Mouse (Mus musculus) embryo, embryonic 11 days (tissue): ENCODE data around the gene Themis2.
"Not testable (repeated sequence)": the region's sequence is repeated elsewhere in the genome, so short reads cannot be mapped to it uniquely, and the experiment has no call there.

Experiments
- DNase-seq: peaks from one replicate; pipeline ENCODE4 v3.0.0-alpha.2; 2015

Gene Themis2

DNA sequence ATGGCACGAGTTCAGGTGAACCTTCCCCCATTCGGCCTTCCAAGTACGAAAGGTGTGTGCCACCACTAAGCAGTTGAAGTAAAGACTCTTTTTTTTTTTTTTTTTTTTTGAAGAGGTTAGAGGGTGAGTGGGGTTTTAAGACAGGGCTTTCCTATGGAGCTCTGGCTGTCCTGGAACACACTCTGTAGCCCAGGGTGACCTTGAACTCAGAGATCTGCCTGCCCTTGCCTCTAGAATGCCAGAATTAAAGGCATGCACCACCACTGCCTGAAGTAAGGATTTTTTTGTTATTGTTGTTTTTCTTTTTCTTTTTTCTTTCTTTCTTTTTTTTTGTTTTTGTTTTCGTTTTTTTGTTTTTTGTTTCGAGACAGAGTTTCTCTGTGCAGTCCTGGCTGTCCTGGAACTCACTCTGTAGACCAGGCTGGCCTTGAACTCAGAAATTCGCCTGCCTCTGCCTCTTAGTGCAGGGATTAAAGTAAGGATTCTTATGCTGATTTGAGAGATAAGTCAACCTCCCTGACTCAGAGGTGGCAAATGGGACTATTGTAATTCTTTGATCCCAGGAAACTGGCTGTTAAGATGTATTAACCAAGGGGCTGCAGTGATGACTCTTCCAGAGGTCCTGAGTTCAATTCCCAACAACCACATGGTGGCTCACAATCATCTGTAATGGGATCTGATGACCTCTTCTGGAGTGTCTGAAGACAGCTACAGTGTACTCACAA lies 46.8 kb downstream of the Themis2 start:
- DNase-seq = no peak

DNA sequence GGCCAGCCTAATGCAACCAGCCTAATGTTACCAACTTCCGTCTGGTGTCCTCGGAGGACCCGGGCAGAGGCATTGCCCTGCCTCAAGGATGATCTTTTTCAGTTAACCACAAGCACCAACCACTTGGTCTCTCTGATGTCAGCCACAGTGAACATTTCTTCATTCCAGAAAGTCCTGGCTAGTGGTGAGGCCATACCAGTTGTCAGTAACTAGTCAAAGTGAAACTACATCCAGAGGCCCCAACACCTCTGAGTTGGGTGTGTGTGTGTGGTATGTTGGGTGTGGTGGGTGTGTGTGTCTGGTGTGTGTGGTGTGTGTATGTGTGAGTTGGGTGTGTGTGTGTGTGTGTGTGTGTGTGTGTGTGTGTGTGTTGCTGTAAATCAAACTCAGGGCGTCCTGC lies 47.4 kb downstream of the Themis2 start:
- no peak for DNase-seq

DNA sequence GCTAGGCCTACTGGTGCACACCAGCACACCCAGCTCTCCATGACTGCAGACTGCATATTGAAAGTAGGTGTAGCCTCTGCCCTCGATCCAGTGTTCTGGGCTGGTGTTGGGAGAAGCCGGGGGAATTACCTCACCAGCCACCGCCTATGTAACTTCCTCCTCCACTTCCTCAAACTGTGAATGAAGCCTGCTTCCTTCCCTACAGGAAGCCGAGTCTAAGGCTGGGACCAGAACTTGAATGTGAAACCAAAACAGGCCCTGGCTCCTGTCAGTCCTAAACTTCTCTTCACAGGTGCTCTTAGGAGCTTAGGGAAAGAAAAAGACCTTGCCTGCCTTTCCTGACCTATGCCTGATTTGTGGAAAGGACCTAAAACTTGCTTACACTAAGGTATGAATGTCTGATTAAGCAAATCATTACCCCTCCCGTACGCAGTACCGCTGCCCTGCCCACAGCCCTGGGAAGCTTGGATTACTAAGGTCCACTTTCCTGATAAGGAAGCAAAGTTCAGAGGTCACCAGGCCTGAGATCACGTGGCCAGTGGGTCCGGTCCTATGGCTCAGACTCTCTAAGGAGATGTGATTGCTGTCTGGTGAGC lies 48.4 kb downstream of the Themis2 start:
- no peak for DNase-seq

DNA sequence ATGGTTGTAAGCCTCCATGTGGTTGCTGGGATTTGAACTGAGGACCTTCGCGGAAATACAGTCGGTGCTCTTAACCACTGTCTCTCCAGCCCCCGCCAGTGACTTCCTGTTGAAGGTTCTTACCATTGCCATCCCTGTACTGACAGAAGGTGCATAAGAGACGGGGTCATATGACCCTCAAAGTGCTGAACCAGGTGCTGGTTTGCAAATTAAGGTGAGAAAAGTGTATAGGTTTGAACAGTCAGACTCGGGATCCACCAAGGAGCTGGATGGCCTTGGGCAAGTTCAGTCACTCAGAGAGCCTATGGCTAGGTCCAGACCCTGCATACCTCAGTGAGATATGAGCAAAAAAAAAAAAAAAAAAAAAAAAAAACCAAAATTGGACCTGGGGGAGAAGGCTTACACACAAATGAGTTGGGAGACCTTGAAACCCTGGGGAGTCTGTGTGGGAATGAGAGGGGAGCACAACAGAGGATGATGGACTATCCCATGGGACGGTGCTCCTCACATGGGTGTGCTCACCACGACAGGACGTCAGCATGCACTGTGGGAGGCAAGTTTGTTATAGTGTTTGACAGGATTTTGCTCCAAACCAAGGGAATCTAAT lies 49.2 kb downstream of the Themis2 start:
- no peak for DNase-seq

DNA sequence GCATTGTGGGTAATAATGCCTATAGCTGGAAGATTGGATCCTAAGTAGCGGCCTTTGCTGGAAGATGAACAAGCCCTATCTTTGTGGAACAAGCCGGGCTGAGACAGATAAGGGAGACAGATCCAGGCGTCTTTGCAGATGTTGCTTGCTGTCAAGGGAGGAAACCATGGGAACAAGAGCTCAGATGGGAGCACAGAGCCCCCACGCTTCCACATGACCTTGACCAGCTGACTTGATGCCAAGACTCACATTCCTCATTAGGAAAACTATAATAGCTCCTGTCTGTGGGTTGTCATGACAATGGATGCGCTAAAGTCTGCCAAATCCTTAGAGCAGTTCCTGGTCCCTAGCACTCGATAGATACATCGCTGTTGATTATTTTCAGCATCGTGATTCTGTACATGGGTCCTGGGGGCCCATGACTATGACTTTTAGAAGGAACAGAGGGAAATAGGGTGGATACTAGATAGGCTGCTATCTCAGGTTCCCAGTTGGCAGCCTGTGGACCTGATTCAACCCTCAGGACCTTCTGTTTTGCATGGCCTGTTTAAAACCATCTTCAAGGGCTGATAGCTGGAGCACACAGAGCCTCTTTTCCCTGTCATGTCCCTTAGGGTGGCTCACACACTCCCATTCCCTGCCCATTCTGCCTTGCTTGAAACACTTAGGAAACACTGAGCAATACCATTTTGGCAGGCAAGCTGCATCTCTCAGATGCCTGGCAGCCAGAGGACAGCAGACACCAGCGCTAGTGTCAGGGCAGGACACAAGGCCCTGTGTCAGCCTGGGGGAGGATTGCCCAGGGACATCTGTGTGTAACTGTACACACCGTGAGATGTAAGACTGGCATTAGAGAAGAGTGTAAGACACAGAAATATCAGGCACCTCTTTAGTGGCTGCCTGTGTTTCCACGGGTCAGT lies 51.9 kb downstream of the Themis2 start:
- DNase-seq = no peak

DNA sequence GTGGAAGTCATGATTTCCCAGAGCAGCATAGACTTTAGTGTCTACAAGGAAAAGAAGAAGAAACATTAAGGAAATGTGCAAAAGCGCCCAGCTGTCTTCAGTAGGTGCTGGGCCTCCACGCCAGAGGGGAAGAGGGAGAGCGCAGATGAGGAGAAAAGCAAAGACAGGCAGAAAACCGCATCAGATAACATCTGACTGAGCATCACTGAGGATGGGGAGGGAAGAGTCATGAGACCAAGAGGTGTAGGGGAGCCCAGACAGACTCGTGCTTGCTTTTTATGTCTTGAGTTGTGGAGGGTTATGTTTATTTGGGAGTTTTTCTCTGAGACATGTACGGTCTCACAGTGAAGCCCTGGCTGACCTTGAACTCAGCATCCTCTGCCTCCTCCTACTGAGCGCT lies 54.7 kb downstream of the Themis2 start:
- DNase-seq = no peak

DNA sequence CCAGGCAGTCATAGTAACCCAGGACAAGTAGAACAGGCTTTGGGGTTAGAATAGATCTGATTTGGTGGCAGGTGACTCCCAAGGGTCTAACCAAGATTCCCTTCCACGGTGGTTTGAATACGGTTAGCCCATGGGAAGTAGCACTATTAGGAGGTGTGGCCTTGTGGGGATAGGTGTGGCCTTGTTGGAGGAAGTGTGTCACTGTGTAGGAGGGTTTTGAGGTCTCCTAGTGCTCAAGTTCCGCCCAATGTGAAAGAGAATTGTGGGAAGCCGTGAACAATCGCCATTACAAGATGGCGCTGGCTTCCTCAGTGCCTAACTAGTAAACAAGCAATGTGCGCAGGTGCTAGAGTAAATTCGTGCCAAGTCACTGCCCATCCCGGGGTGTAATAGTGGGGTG lies 59.0 kb downstream of the Themis2 start:
- not testable (repeated sequence) for DNase-seq

DNA sequence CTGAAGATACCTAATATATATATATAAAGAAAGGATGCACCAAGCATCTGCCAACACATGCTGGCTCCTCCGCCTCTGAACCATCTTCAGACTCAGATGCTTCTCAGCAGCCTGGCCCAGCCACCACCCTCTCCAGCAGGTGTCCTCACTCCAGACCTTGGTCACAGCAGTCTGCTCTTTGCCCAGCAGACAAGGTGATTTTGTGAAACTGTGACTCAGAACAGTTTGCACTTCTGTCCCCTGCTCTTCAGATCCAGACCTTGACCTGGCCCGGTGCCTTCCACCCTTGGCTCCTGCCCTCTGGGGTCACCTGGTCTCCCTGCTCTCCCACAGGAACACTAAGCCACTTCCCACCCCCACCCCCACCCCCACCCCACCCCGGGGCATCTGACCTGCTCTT lies 60.3 kb downstream of the Themis2 start:
- no peak for DNase-seq

DNA sequence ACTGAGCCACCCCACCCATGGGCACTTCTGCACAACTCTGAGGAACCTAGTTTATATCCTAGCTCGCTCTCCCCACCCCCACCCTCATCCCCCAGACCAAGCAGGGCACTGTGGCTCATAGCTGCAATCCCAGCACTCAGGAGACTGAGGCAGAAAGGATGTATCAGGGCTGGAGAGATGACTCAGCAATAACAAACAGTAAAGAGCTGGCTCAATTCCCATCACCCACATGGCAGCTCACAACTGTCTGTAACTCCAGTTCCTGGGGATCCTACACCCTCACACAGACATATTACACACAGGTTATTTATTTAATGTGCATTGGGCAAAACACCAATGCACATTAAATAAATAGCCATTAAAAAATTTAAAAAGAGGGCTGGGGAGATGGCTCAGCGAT lies 60.8 kb downstream of the Themis2 start:
- DNase-seq = no peak

DNA sequence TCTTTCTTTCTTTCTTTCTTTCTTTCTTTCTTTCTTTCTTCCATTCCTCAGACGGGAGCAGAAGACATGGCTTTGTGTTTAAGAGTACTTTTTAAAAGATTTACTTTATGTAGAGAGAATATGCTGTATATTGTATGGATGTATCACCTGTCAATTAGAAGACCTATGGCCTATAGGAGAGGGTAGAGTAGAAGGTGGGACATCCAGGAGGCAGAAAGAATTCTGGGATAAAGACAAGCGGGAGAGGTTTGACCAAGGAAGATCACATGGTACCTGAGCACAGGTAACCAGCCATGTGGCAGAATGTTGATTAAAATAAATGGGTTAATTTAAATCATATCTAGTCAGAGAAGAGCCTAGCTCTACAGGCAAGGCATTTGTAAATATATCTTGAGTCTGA lies 61.4 kb downstream of the Themis2 start:
- no peak for DNase-seq

DNA sequence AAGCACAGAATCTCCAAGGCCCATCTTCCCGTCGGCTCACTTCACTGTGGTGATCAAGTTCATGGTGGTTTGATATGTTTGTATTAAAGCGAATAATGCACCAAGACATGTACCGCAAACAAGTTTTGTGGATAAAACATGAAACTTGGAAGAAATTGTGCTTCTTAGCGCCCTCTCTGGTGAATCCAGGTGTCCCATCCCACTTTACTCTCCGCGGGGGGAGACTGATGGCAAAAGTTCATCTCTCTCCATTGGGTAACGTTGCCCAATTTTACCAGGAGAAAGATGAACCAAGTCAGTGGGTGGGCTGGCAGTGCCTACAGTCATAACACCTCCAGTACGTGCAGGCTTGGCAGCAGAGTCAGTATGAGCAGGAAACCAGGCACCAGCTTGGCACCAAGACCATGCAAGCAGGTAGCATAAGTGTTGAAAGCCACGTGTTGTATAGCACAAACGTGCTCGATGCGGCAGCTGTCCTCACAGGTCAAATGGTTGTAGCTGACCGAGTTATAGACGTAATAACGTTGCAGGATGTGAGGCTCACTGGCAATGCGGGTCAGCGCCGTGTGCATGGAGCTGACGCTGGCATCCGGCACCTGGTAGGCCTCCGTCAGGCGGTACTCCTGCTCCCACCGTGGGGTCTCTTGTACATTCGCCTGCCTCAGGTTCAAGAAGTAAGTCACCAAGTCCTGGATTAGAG lies 63.0 kb downstream of the Themis2 start:
- no peak for DNase-seq

DNA sequence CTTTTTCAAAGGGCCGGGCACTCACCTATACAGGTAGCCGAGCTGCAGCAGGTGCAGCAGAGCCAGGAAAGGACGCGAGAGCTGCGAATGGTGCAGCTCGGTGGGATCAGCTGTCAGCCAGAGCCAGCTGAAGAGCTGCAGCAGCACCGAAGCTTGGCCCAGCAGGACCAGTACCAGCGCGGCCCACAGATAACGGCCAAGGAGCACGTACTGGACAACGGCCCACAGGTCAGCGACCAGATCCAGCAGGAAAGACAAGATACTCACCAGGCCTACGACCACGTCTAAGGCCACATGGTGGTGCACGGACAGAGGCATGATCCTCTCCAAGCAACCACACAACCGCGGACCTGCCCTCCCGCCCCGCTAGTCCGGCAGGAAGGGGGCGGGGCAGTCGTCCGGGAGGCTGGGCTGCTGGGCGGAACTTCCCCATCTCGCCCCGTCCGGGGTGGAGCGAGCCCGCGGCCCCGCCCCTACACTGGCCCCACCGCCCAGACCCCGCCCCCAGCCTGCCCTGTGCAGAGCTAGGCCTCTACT lies 64.0 kb downstream of the Themis2 start, which contains the start of gene Xkr8:
Gene Xkr8 (minus strand): TSS at position 399 of the 537 bp plus-strand sequence.
- DNase-seq = peak; percentile 94
